Mouse (Mus musculus): ENCODE results near the gene Mtch2.

Gene Mtch2

GRCm38 (mm10) chr2:90906721-90907120 lies 59.8 kb downstream of the Mtch2 start:
- CTCF ChIA-PET, result no interaction called here

GRCm38 (mm10) chr2:90910861-90911260 lies 63.9 kb downstream of the Mtch2 start:
- CTCF ChIA-PET, result interaction anchor here (1.1 kb wide), 1 partner anchor 44 kb away, joined by 4 read pairs; no protein-coding TSS in a partner anchor

GRCm38 (mm10) chr2:90911668-90912067 lies 64.7 kb downstream of the Mtch2 start:
- CTCF ChIA-PET, result interaction anchor here (0.6 to 1.1 kb wide), 3 partner anchors 45 to 1897 kb away, joined by 3 to 4 read pairs (median 3); no protein-coding TSS in a partner anchor

- CTCF ChIA-PET, result no interaction called here
These were observed 66.7 kb downstream of the Mtch2 start for GRCm38 (mm10) chr2:90913671-90914070.

DNA sequence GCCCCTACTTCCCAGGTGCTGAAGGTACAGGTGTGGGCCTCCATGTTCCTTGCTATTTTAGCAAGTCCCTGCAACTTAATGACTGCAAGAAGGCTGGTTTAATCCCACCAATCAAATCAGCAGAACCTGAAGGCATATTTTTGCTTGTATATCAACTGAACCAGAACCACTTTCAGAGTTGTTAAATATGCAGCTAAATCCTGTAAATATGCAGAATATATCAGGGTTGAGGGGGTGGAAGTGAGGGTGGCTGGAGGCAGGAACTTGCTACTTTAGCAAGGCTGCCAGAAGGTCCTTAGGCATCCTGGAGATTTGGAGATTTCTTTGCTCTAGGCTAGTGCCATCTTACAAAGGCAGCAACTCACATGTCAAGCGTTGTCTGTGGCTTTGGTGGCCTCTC lies 68.6 kb downstream of the Mtch2 start:
- CTCF ChIA-PET, result no interaction called here

Measured in spleen, embryonic (tissue).